Mouse (Mus musculus) forebrain, embryonic 13.5 days (tissue): Measurements from ENCODE around the gene Mrm3. TPM values are rescaled to one million over a fixed set of nuclear protein-coding genes. Genes with fewer than 3 reads are reported as not detected.
A peak's percentile ranks its signal among the peaks of the same experiment; 100 is the strongest.

Experiments
- ATAC-seq: fragments of 200-750 bp; cut with Nextera tagmentation; 2 replicates; pipeline ENCODE4 v1.8.0; 2017
- H3K27ac ChIP-seq: fragments of 300-500 bp; sonication (generic); 2 replicates; pipeline ENCODE4 v1.5.1; 2015; ENCODE audit warnings: inconsistent platforms, mild to moderate bottlenecking, moderate library complexity
- H3K27me3 ChIP-seq: fragments of 300-500 bp; sonication (generic); 2 replicates; pipeline ENCODE4 v1.6.1; 2015; ENCODE audit warnings: mild to moderate bottlenecking, inconsistent platforms
- H3K36me3 ChIP-seq: fragments of 300-500 bp; sonication (generic); 2 replicates; pipeline ENCODE4 v1.6.1; 2015; ENCODE audit warnings: mild to moderate bottlenecking, inconsistent platforms; ENCODE audit not compliant: poor library complexity, severe bottlenecking
- H3K4me1 ChIP-seq: fragments of 300-500 bp; sonication (generic); 2 replicates; pipeline ENCODE4 v1.6.1; 2015; ENCODE audit warnings: inconsistent platforms
- H3K4me2 ChIP-seq: fragments of 300-500 bp; sonication (generic); 2 replicates; pipeline ENCODE4 v1.6.1; 2015; ENCODE audit warnings: inconsistent platforms, mild to moderate bottlenecking, moderate library complexity
- H3K4me3 ChIP-seq: fragments of 300-500 bp; sonication (generic); 2 replicates; pipeline ENCODE4 v1.5.1; 2015; ENCODE audit warnings: mild to moderate bottlenecking, inconsistent platforms
- H3K9ac ChIP-seq: fragments of 300-500 bp; sonication (generic); 2 replicates; pipeline ENCODE4 v1.6.1; 2015; ENCODE audit warnings: mild to moderate bottlenecking, inconsistent platforms
- H3K9me3 ChIP-seq: fragments of 300-500 bp; sonication (generic); replicated peaks from 2 replicates; pipeline ENCODE4 v1.6.1; 2016; ENCODE audit warnings: inconsistent platforms
- WGBS: fragments of 180-500 bp; shearing (Covaris S2); methylation state at CpG from one replicate; pipeline ENCODE4 v1.1.7; 2015; 5-methylcytosine and 5-hydroxymethylcytosine counted together
- polyA plus RNA-seq: library from polyadenylated mRNA; unstranded; fragments of >200 nt; fragmentation: Nextera tagmentation; extraction: Ambion mirVana; gene quantifications from 2 replicates; pipeline ENCODE4 v1.2.1, GENCODE M21; 2015

The Mrm3 gene
- polyA plus RNA-seq, 1 experiment from 2014 or later = 20.4 TPM

DNA sequence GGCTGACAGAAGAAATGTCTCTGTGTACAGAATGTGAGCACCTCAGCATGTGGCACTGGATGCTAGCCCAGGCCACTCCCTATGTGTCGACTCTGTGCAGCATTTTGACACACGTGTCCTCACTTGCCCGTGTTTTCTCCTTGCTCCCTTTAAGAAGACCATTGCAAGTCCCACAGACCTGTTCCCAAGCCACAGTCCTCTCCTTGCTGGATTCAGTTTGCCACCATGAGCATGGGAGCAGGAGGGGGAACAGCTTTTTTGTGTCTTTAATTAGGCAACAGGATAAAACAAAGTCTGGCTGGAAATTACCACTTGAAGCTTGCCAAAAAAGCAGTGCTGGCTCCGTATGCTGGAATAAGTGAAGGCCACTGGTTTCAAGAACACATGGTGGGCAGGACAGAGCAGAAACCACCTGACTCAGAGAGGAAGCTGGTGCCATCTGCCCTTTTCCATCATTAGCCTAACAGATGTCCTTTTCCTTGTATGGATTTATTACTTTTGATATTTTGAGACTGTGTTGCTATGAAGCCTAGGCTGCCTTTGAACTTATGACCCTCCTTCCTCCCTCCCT, 12.0 kb downstream of the Mrm3 start:
- Histone ChIP-seq H3K9me3 (no peaks in the 10 kb centered on the region), H3K9ac (peak overlapping the region; percentile 37; the same call in 1 of the 2 replicates), H3K4me3 (no peak overlapping the region), H3K36me3 (peaks cover 7% of the 10 kb centered on the region), H3K4me2 (no peak overlapping the region), H3K27ac (0 out of 2 replicates have a peak overlapping the region, but pooled peaks have one; percentile 55), H3K27me3 (no peaks in the 10 kb centered on the region), H3K4me1 (peaks cover 36% of the 10 kb centered on the region)
- 58% methylated on average over 4 of the region's 4 CpGs for WGBS
- peak; percentile 44; the same call in 1 of the 2 replicates for ATAC-seq

GRCm38 (mm10) chr11:76256129-76256528, 12.6 kb downstream of the Mrm3 start:
- Histone ChIP-seq H3K4me2 (no peak overlapping the region), H3K27ac (peak overlapping the region; percentile 55), H3K4me1 (peaks cover 42% of the 10 kb centered on the region), H3K36me3 (peaks cover 5% of the 10 kb centered on the region; the same call in 1 of the 2 replicates), H3K27me3 (no peaks in the 10 kb centered on the region), H3K9ac (no peak overlapping the region), H3K4me3 (no peak overlapping the region), H3K9me3 (no peaks in the 10 kb centered on the region)
- WGBS = 60% methylated on average over 5 of the region's 5 CpGs
- ATAC-seq = no peak

- H3K9me3 ChIP-seq = no peaks in the 10 kb centered on the region
- H3K27ac ChIP-seq = no peak overlapping the region
- no peak overlapping the region for H3K4me3 ChIP-seq
- H3K36me3 ChIP-seq = peaks cover 9% of the 10 kb centered on the region; the same call in 1 of the 2 replicates
- H3K4me1 ChIP-seq = peaks cover 47% of the 10 kb centered on the region
- WGBS = 78% methylated on average over 4 of the region's 4 CpGs
- no peak overlapping the region for H3K4me2 ChIP-seq
- no peak overlapping the region for H3K9ac ChIP-seq
- no peaks in the 10 kb centered on the region for H3K27me3 ChIP-seq
- no peak for ATAC-seq
Measured at GRCm38 (mm10) chr11:76257386-76257785, 13.9 kb downstream of the Mrm3 start.

GRCm38 (mm10) chr11:76258511-76258910, 15.0 kb downstream of the Mrm3 start:
- WGBS = 90% methylated on average over 6 of the region's 6 CpGs
- Histone ChIP-seq H3K4me1 (peaks cover 53% of the 10 kb centered on the region), H3K36me3 (peaks cover 9% of the 10 kb centered on the region; the same call in 1 of the 2 replicates), H3K9me3 (no peaks in the 10 kb centered on the region), H3K4me3 (no peak overlapping the region), H3K27me3 (no peaks in the 10 kb centered on the region; the same call in 1 of the 2 replicates), H3K4me2 (no peak overlapping the region), H3K9ac (no peak overlapping the region), H3K27ac (no peak overlapping the region)
- ATAC-seq = no peak

- Histone ChIP-seq H3K4me1 (peaks cover 49% of the 10 kb centered on the region), H3K9me3 (no peaks in the 10 kb centered on the region), H3K36me3 (peaks cover 9% of the 10 kb centered on the region; the same call in 1 of the 2 replicates), H3K27ac (peak overlapping the region; percentile 35; the same call in 1 of the 2 replicates), H3K27me3 (peaks cover 5% of the 10 kb centered on the region; the same call in 1 of the 2 replicates), H3K4me3 (no peak overlapping the region), H3K4me2 (no peak overlapping the region), H3K9ac (peak overlapping the region; percentile 46)
- no peak for ATAC-seq
- 40% methylated on average over 10 of the region's 10 CpGs for WGBS
Measured at GRCm38 (mm10) chr11:76260208-76261050, 16.9 kb downstream of the Mrm3 start.

DNA sequence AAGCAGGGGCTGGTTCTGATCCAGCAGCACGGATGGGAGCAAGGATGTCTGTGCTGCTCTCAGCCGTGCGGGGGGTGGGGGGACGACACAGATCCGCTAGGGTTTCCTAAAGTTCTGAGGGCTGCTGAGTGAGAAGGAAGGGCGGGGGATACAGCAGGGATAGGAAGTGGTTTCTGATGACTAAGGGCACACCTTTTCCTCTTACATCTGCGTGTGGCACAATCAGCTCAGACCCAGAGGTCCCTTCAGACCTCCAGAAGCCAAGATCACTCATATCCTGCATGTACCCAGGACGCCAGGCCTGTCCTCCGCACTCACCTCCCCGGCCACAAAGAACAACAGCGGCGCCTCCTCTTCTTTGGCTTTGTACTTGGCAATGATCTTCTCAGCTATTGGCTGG, 17.7 kb downstream of the Mrm3 start:
- peaks cover 8% of the 10 kb centered on the region; the same call in 1 of the 2 replicates for H3K27me3 ChIP-seq
- 74% methylated on average over 12 of the region's 12 CpGs for WGBS
- no peaks in the 10 kb centered on the region for H3K9me3 ChIP-seq
- H3K36me3 ChIP-seq = peaks cover 9% of the 10 kb centered on the region; the same call in 1 of the 2 replicates
- no peak for ATAC-seq
- peak overlapping the region; percentile 46; the same call in 1 of the 2 replicates for H3K9ac ChIP-seq
- H3K4me3 ChIP-seq = no peak overlapping the region
- peaks cover 47% of the 10 kb centered on the region for H3K4me1 ChIP-seq
- 0 out of 2 replicates have a peak overlapping the region, but pooled peaks have one; percentile 35 for H3K27ac ChIP-seq
- H3K4me2 ChIP-seq = no peak overlapping the region

GRCm38 (mm10) chr11:76262611-76263351, 19.3 kb downstream of the Mrm3 start:
- 11% methylated on average over 19 of the region's 19 CpGs for WGBS
- Histone ChIP-seq H3K4me3 (no peak overlapping the region), H3K27ac (peak overlapping the region; percentile 19; the same call in 1 of the 2 replicates), H3K36me3 (peaks cover 9% of the 10 kb centered on the region; the same call in 1 of the 2 replicates), H3K9ac (peak overlapping the region; percentile 39; the same call in 1 of the 2 replicates), H3K9me3 (no peaks in the 10 kb centered on the region), H3K4me1 (peaks cover 58% of the 10 kb centered on the region), H3K4me2 (peak overlapping the region; percentile 7; the same call in 1 of the 2 replicates), H3K27me3 (peaks cover 8% of the 10 kb centered on the region; the same call in 1 of the 2 replicates)
- ATAC-seq = no peak

GRCm38 (mm10) chr11:76267550-76267949, 24.0 kb downstream of the Mrm3 start:
- no peak overlapping the region for H3K4me3 ChIP-seq
- H3K9me3 ChIP-seq = no peaks in the 10 kb centered on the region
- H3K4me2 ChIP-seq = peak overlapping the region; percentile 20
- H3K27ac ChIP-seq = peak overlapping the region; percentile 60
- no peak for ATAC-seq
- peaks cover 14% of the 10 kb centered on the region; the same call in 1 of the 2 replicates for H3K27me3 ChIP-seq
- H3K4me1 ChIP-seq = peaks cover 38% of the 10 kb centered on the region
- WGBS = 20% methylated on average over 7 of the region's 7 CpGs
- peak overlapping the region; percentile 58 for H3K9ac ChIP-seq
- H3K36me3 ChIP-seq = peaks cover 4% of the 10 kb centered on the region; the same call in 1 of the 2 replicates

GRCm38 (mm10) chr11:76268001-76268459, 24.5 kb downstream of the Mrm3 start:
- ATAC-seq = peak; percentile 69
- H3K9ac ChIP-seq = peak overlapping the region; percentile 58
- H3K27ac ChIP-seq = peak overlapping the region; percentile 60
- WGBS = 5% methylated on average over 5 of the region's 5 CpGs
- H3K36me3 ChIP-seq = peaks cover 4% of the 10 kb centered on the region; the same call in 1 of the 2 replicates
- no peaks in the 10 kb centered on the region for H3K9me3 ChIP-seq
- H3K27me3 ChIP-seq = peaks cover 14% of the 10 kb centered on the region; the same call in 1 of the 2 replicates
- peaks cover 34% of the 10 kb centered on the region for H3K4me1 ChIP-seq
- H3K4me3 ChIP-seq = no peak overlapping the region
- peak overlapping the region; percentile 20 for H3K4me2 ChIP-seq

DNA sequence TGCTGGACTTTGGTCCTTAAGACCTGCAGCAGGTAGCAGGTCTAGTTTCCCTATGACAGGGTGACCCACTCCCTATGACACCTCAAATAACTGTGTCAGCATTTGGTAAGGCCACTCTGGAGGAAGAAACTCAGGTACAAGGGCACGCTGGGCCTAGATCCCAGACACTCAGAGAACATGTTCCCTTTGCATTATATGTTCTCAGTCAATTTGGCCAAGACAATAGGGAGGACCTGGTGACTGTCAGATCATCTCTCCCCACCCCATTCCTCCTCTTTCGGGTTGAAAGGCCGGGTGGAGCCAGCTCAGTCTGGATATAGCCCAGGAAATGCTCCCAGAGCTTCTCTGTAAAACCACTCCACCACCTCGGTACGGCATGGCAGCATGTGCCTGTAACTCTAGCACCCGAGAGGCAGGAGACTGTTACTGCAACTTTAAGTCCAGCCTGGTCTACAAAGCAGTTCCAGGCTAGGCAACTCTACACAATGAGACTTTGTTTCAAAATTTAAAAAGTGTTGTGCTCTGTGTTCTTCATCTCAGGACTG, 25.1 kb downstream of the Mrm3 start:
- ATAC-seq = no peak
- peaks cover 31% of the 10 kb centered on the region for H3K4me1 ChIP-seq
- H3K9me3 ChIP-seq = no peaks in the 10 kb centered on the region
- H3K27me3 ChIP-seq = peaks cover 14% of the 10 kb centered on the region; the same call in 1 of the 2 replicates
- no peak overlapping the region for H3K4me2 ChIP-seq
- no peak overlapping the region for H3K4me3 ChIP-seq
- peak overlapping the region; percentile 58 for H3K9ac ChIP-seq
- peaks cover 4% of the 10 kb centered on the region; the same call in 1 of the 2 replicates for H3K36me3 ChIP-seq
- H3K27ac ChIP-seq = peak overlapping the region; percentile 60; the same call in 1 of the 2 replicates
- 36% methylated on average over 6 of the region's 6 CpGs for WGBS

- Histone ChIP-seq H3K27me3 (0 out of 2 replicates have a peak, but pooled peaks cover 5% of the 10 kb centered on the region), H3K9me3 (no peaks in the 10 kb centered on the region), H3K4me1 (peaks cover 13% of the 10 kb centered on the region), H3K9ac (no peak overlapping the region), H3K36me3 (peaks cover 9% of the 10 kb centered on the region; the same call in 1 of the 2 replicates), H3K4me2 (no peak overlapping the region), H3K27ac (no peak overlapping the region), H3K4me3 (no peak overlapping the region)
- ATAC-seq = no peak
- 85% methylated on average over 4 of the region's 4 CpGs for whole genome bisulfite sequencing
Measured at GRCm38 (mm10) chr11:76272440-76272839, 28.9 kb downstream of the Mrm3 start.
